ENCODE assay signal across 11 mouse cellular contexts in genomic region chr16:93586382-93586781, GRCm38 (mm10). TPM values are rescaled to one million over a fixed set of nuclear protein-coding genes. Genes with fewer than 3 reads are reported as not detected.
A peak's percentile ranks its signal among the peaks of the same experiment; 100 is the strongest.
DNase-seq lines count a peak whose midpoint lies in the region; ATAC-seq and TF ChIP-seq lines count a peak whose summit lies in the region.
"Had no signal": no experiment of that assay in that cellular context is flagged by ENCODE, and none has a peak within 500 bp of the region (broad histone marks: within the 10 kb centered on the region; RNA-seq: fewer than 3 reads in every experiment).

No protein-coding gene starts in this region.

- 0 out of 2 replicates have a peak overlapping the region, but pooled peaks have one; percentile 2 for H3K27ac ChIP-seq in forebrain, embryonic 10.5 days
- no peak overlapping the region for H3K27ac ChIP-seq in forebrain, embryonic 14.5 days (ENCODE audit: low read depth, low read length)
- H3K27ac ChIP-seq in CH12.LX (ENCODE audit: insufficient read depth, low read depth) = no peak overlapping the region
- H3K27ac ChIP-seq in forebrain, embryonic 12.5 days = no peak overlapping the region
- H3K27ac ChIP-seq: heart, embryonic 13.5 days had no signal

- in situ Hi-C loops in CH12.LX (cut with MboI; ENCODE audit: low pct_ligation_motif_present, low pct_unique_long_range_greater_than_20kb, low sequenced_read_pairs) = no loop called here

- no peaks in the 10 kb centered on the region for H3K9me3 ChIP-seq in forebrain, embryonic 10.5 days
- no peaks in the 10 kb centered on the region for H3K9me3 ChIP-seq in forebrain, embryonic 14.5 days (replicated peaks; ENCODE audit: control insufficient read depth, low read length)
- no peaks in the 10 kb centered on the region for H3K9me3 ChIP-seq in CH12.LX (replicated peaks; ENCODE audit: low read length)
- no peaks in the 10 kb centered on the region for H3K9me3 ChIP-seq in forebrain, embryonic 12.5 days
- H3K9me3 ChIP-seq: heart, embryonic 13.5 days had no signal

- TF ChIP-seq EP300 in CH12.LX (IDR thresholded peaks at IDR 0.05; ENCODE audit: low read length) = no peak

- no peak for DNase-seq in forebrain, embryonic 10.5 days (ENCODE audit: extremely low spot score, low spot score)
- DNase-seq in forebrain, embryonic 14.5 days (ENCODE audit: low spot score) = no peak
- DNase-seq in CH12.LX (ENCODE audit: extremely low read depth) = peak; percentile 79
- DNase-seq in induced T-regulatory cell, adult 2 months (ENCODE audit: low read depth) = peak; percentile 79
- DNase-seq in splenic B cell, adult 2 months (ENCODE audit: low read depth, low spot score) = peak; percentile 50
- no peak for DNase-seq in urinary bladder, postnatal 36 days (ENCODE audit: low spot score in 2 of 2)
- DNase-seq in layer of hippocampus, adult 18-20 months (ENCODE audit: low spot score in 2 of 2) = no peak
- DNase-seq: lung, postnatal 14 days had no signal

- H3K27me3 ChIP-seq in forebrain, embryonic 10.5 days (ENCODE audit: poor library complexity, severe bottlenecking) = no peaks in the 10 kb centered on the region
- H3K27me3 ChIP-seq in forebrain, embryonic 14.5 days (replicated peaks; ENCODE audit: control insufficient read depth, insufficient read depth, low read length) = no peaks in the 10 kb centered on the region
- H3K27me3 ChIP-seq in CH12.LX (replicated peaks) = no peaks in the 10 kb centered on the region
- H3K27me3 ChIP-seq in splenic B cell, adult 2 months (ENCODE audit: control insufficient read depth, insufficient read depth, low read length, poor library complexity, severe bottlenecking) = no peaks in the 10 kb centered on the region
- H3K27me3 ChIP-seq in forebrain, embryonic 12.5 days = no peaks in the 10 kb centered on the region
- H3K27me3 ChIP-seq: heart, embryonic 13.5 days had no signal

- dilution Hi-C loops in CH12.LX (cut with MboI; ENCODE audit: extremely low pct_ligation_motif_present, extremely low pct_unique_long_range_greater_than_20kb, low sequenced_read_pairs) = no loop called here

- no peak for TF ChIP-seq POLR2A in CH12.LX (IDR thresholded peaks at IDR 0.05; ENCODE audit: low read depth, low read length)

- H3K79me2 ChIP-seq in CH12.LX (replicated peaks; ENCODE audit: control insufficient read depth, extremely low read depth, insufficient read depth, poor library complexity, severe bottlenecking) = no peaks in the 10 kb centered on the region

- no peak overlapping the region for H3K9ac ChIP-seq in forebrain, embryonic 14.5 days (ENCODE audit: low read length)
- H3K9ac ChIP-seq in CH12.LX (ENCODE audit: insufficient read depth, low read depth) = no peak overlapping the region
- no peak overlapping the region for H3K9ac ChIP-seq in forebrain, embryonic 12.5 days
- H3K9ac ChIP-seq: heart, embryonic 13.5 days had no signal

- peaks cover 13% of the 10 kb centered on the region for H3K4me1 ChIP-seq in forebrain, embryonic 10.5 days
- no peaks in the 10 kb centered on the region for H3K4me1 ChIP-seq in forebrain, embryonic 14.5 days (ENCODE audit: control insufficient read depth, insufficient read depth, low read length)
- H3K4me1 ChIP-seq in CH12.LX (ENCODE audit: control insufficient read depth in 1 of 2, insufficient read depth in 2 of 2) = peaks cover 0 to 28% of the 10 kb centered on the region in 2 experiments; a peak in 2 of 4 replicates
- H3K4me1 ChIP-seq in forebrain, embryonic 12.5 days = 0 out of 2 replicates have a peak, but pooled peaks cover 3% of the 10 kb centered on the region

- WGBS in forebrain, embryonic 10.5 days = 58% methylated on average over 8 of the region's 8 CpGs
- 58% methylated on average over 8 of the region's 8 CpGs for WGBS in forebrain, embryonic 14.5 days
- WGBS in forebrain, embryonic 12.5 days = 55% methylated on average over 8 of the region's 8 CpGs

- no peak for TF ChIP-seq RAD21 in CH12.LX (IDR thresholded peaks at IDR 0.05; ENCODE audit: low read depth, low read length)

- TF ChIP-seq CTCF in CH12.LX (conservative IDR thresholded peaks at IDR 0.05 in 1 of 2, IDR thresholded peaks at IDR 0.05 in 1 of 2; ENCODE audit: low read depth in 2 of 2, low read length in 2 of 2) = no peak

- H3K36me3 ChIP-seq in forebrain, embryonic 10.5 days (replicated peaks) = peaks cover 46% of the 10 kb centered on the region
- H3K36me3 ChIP-seq in forebrain, embryonic 14.5 days (ENCODE audit: control insufficient read depth, insufficient read depth, low read length) = peaks cover 30% of the 10 kb centered on the region
- peaks cover 29 to 70% of the 10 kb centered on the region in 2 experiments for H3K36me3 ChIP-seq in CH12.LX (replicated peaks in 1 of 2; ENCODE audit: control insufficient read depth in 1 of 2, insufficient read depth in 1 of 2, low read length in 1 of 2)
- peaks cover 4% of the 10 kb centered on the region for H3K36me3 ChIP-seq in splenic B cell, adult 2 months (ENCODE audit: control insufficient read depth, insufficient read depth, low read length, poor library complexity, severe bottlenecking)
- peaks cover 28% of the 10 kb centered on the region for H3K36me3 ChIP-seq in forebrain, embryonic 12.5 days (replicated peaks)

- ATAC-seq in forebrain, embryonic 14.5 days = no peak
- no peak for ATAC-seq in forebrain, embryonic 12.5 days (ENCODE audit: low FRiP score)
- ATAC-seq: intestine, embryonic 16.5 days had no signal

- no peak overlapping the region for H3K4me3 ChIP-seq in forebrain, embryonic 10.5 days
- H3K4me3 ChIP-seq in forebrain, embryonic 14.5 days (ENCODE audit: low read depth, low read length) = no peak overlapping the region
- H3K4me3 ChIP-seq in CH12.LX (replicated peaks in 1 of 3; ENCODE audit: low read depth in 2 of 3, low read length in 2 of 3, poor library complexity in 1 of 3) = no peak overlapping the region
- no peak overlapping the region for H3K4me3 ChIP-seq in forebrain, embryonic 12.5 days (replicated peaks)
- H3K4me3 ChIP-seq: heart, embryonic 13.5 days had no signal

- H3K4me2 ChIP-seq in forebrain, embryonic 14.5 days (ENCODE audit: low read length) = no peak overlapping the region
- no peak overlapping the region for H3K4me2 ChIP-seq in CH12.LX (ENCODE audit: insufficient read depth, low read depth, poor library complexity, severe bottlenecking)
- no peak overlapping the region for H3K4me2 ChIP-seq in forebrain, embryonic 12.5 days
- H3K4me2 ChIP-seq: heart, embryonic 13.5 days had no signal

TF ChIP-seq in CH12.LX, 34 proteins besides CTCF, POLR2A, EP300 and RAD21:
- TF ChIP-seq ETS1 (conservative IDR thresholded peaks at IDR 0.05; ENCODE audit: low read depth, low read length) = peak; percentile 23; the same call in 1 of the 2 replicates
- no peak for TF ChIP-seq JUN (IDR thresholded peaks at IDR 0.05; ENCODE audit: insufficient read depth, low read depth, low read length)
- TF ChIP-seq TCF12 (IDR thresholded peaks at IDR 0.05; ENCODE audit: low read depth, low read length) = no peak

RNA-seq across cellular contexts. Expression of gene Setd4, which starts 17.5 kb away (rescaled TPM):
- 14.9 and 15.8 TPM in 2 replicates for polyA plus RNA-seq in forebrain, embryonic 10.5 days (2016; fragmentation: Nextera tagmentation; extraction: Ambion mirVana)
- 14.9 and 17.0 TPM in 2 replicates for polyA plus RNA-seq in forebrain, embryonic 14.5 days (2014; fragmentation: Nextera tagmentation; extraction: Ambion mirVana)
- 20.2 and 21.8 TPM in 2 replicates for total RNA-seq in CH12.LX (2012; rRNA removed)
- 23.0 and 29.7 TPM in 2 replicates for total RNA-seq in CH12.LX (2014; rRNA removed)
- 24.6 and 32.6 TPM in 2 replicates for polyA plus RNA-seq in CH12.LX (2012; ENCODE audit: insufficient read length, low read depth)
- total RNA-seq in layer of hippocampus, adult 18-20 months (2021) = 10 to 100 TPM in 1 of 2 experiments, 1 to 10 TPM in 1; 8.6 to 10.8 TPM
- 15.8 and 17.2 TPM in 2 replicates for polyA plus RNA-seq in forebrain, embryonic 12.5 days (2016; fragmentation: Nextera tagmentation; extraction: Ambion mirVana)

RNA-seq across cellular contexts. Expression of gene Cbr1, which starts 19.3 kb away (rescaled TPM):
- polyA plus RNA-seq in forebrain, embryonic 10.5 days (2016; fragmentation: Nextera tagmentation; extraction: Ambion mirVana) = 81.9 and 84.7 TPM in 2 replicates
- 143 and 145 TPM in 2 replicates for polyA plus RNA-seq in forebrain, embryonic 14.5 days (2014; fragmentation: Nextera tagmentation; extraction: Ambion mirVana)
- total RNA-seq in CH12.LX (2012; rRNA removed) (8.1 and 8.9 TPM in 2 replicates), CH12.LX (2014; rRNA removed) (1.1 and 1.5 TPM in 2 replicates)
- polyA plus RNA-seq in CH12.LX (2012; ENCODE audit: insufficient read length, low read depth) = 1.6 and 1.7 TPM in 2 replicates
- 10 to 100 TPM; 78.0 to 81.9 TPM for total RNA-seq in layer of hippocampus, adult 18-20 months (2021)
- polyA plus RNA-seq in forebrain, embryonic 12.5 days (2016; fragmentation: Nextera tagmentation; extraction: Ambion mirVana) = 108 and 112 TPM in 2 replicates

RNA-seq across cellular contexts. Expression of gene Gm5678, which starts 41.5 kb away (rescaled TPM):
- not detected in 2 replicates for polyA plus RNA-seq in forebrain, embryonic 10.5 days (2016; fragmentation: Nextera tagmentation; extraction: Ambion mirVana)
- not detected in 2 replicates for polyA plus RNA-seq in forebrain, embryonic 14.5 days (2014; fragmentation: Nextera tagmentation; extraction: Ambion mirVana)
- total RNA-seq in CH12.LX (2012; rRNA removed) (not detected in 2 replicates), CH12.LX (2014; rRNA removed) (not detected in 2 replicates)
- not detected in 2 replicates for polyA plus RNA-seq in CH12.LX (2012; ENCODE audit: insufficient read length, low read depth)
- 1 to 10 TPM; 3.8 to 4.4 TPM for total RNA-seq in layer of hippocampus, adult 18-20 months (2021)
- not detected in 2 replicates for polyA plus RNA-seq in forebrain, embryonic 12.5 days (2016; fragmentation: Nextera tagmentation; extraction: Ambion mirVana)
- polyA plus RNA-seq: heart, embryonic 13.5 days; intestine, embryonic 16.5 days had no signal

Comparison
In these comparisons a context has a peak if more than half of its experiments do, and no peak if none do; other contexts are left out.
1. DNase-seq: peak in CH12.LX (single experiment), induced T-regulatory cell, adult 2 months (single experiment) and splenic B cell, adult 2 months (single experiment); none in forebrain, embryonic 10.5 days (single experiment), forebrain, embryonic 14.5 days (single experiment), urinary bladder, postnatal 36 days (0 of 2) and layer of hippocampus, adult 18-20 months (0 of 2).
2. RNA of gene Cbr1, which starts 19.3 kb away (polyA plus RNA-seq): 143 to 145 TPM in forebrain, embryonic 14.5 days, 108 to 112 TPM in forebrain, embryonic 12.5 days and 81.9 to 84.7 TPM in forebrain, embryonic 10.5 days; 1.6 to 1.7 TPM in CH12.LX; every median in the first group is over 10 times any median in the second.